Mouse (Mus musculus) C2C12 (cell line): ENCODE results near the gene Ddx27.

ENCODE experiments used
- CTCF ChIP-seq: IDR thresholded peaks from one replicate; pipeline ENCODE4 v1.5.1; 2011; ENCODE audit not compliant: control insufficient read depth, insufficient read depth, insufficient read length
- FOSL1 ChIP-seq: IDR thresholded peaks from one replicate; pipeline ENCODE4 v1.8.0; 2011; ENCODE audit warnings: mild to moderate bottlenecking, low read length; ENCODE audit not compliant: poor library complexity, insufficient read depth, severe bottlenecking
- MAX ChIP-seq: IDR thresholded peaks from one replicate; pipeline ENCODE4 v1.6.1; 2011; ENCODE audit warnings: mild to moderate bottlenecking, control low read depth
- MYOD1 ChIP-seq: IDR thresholded peaks from one replicate; pipeline ENCODE4 v1.6.1; 2011; ENCODE audit warnings: low read depth; ENCODE audit not compliant: control insufficient read depth, insufficient read length
- MYOG ChIP-seq: IDR thresholded peaks from one replicate; pipeline ENCODE4 v1.6.1; 2011; ENCODE audit not compliant: control insufficient read depth, insufficient read length; ENCODE audit errors: extremely low read depth
- USF1 ChIP-seq: IDR thresholded peaks from one replicate; pipeline ENCODE4 v1.6.1; 2011; ENCODE audit warnings: low read depth, mild to moderate bottlenecking, control low read depth, moderate library complexity

- TF ChIP-seq CTCF (no peak), MAX (no peak), MYOG (no peak), MYOD1 (no peak), USF1 (no peak), FOSL1 (no peak)
These were observed 5.5 kb upstream of the Ddx27 start for GRCm38 (mm10) chr2:167009483-167009882.
